Mouse (Mus musculus) MEL (cell line): ENCODE data around the gene Wdr4. TPM values are rescaled to one million over a fixed set of nuclear protein-coding genes. Genes with fewer than 3 reads are reported as not detected.

Source experiments
- DNase-seq: peaks from one replicate; pipeline ENCODE4 v3.0.0; 2011; ENCODE audit warnings: low read depth, low spot score
- H3K27ac ChIP-seq: 2 replicates; pipeline ENCODE4 v1.5.1; 2012; ENCODE audit warnings: low read depth, mild to moderate bottlenecking, control low read depth, low read length, moderate library complexity; ENCODE audit not compliant: control insufficient read depth
- H3K27me3 ChIP-seq, 2 experiments: fragments of 150-350 bp in 1 of 2; sonication (generic) in 1 of 2; 2 replicates each; pipeline ENCODE4 v1.6.1; 2012; ENCODE audit warnings: low read length in 2 of 2, mild to moderate bottlenecking in 2 of 2, improper control_type of control experiment in 1 of 2, moderate library complexity in 1 of 2; ENCODE audit not compliant: insufficient read depth in 2 of 2, control insufficient read depth in 1 of 2
- H3K36me3 ChIP-seq, 2 experiments: 2 replicates each; pipeline ENCODE4 v1.6.1; 2012 to 2014; ENCODE audit warnings: low read length in 2 of 2, improper control_type of control experiment in 1 of 2, inconsistent platforms in 1 of 2, mild to moderate bottlenecking in 1 of 2; ENCODE audit not compliant: insufficient read depth in 2 of 2, control insufficient read depth in 1 of 2
- H3K4me1 ChIP-seq, 2 experiments: fragments of 150-350 bp in 1 of 2; sonication (generic) in 1 of 2; 2 replicates each; pipeline ENCODE4 v1.6.1; 2012; ENCODE audit warnings: low read length in 2 of 2, improper control_type of control experiment in 1 of 2, mild to moderate bottlenecking in 1 of 2; ENCODE audit not compliant: insufficient read depth in 2 of 2, control insufficient read depth in 1 of 2
- H3K4me3 ChIP-seq, 2 experiments: fragments of 150-350 bp in 1 of 2; sonication (generic) in 1 of 2; 2 replicates each; pipeline ENCODE4 v1.5.1; 2012; ENCODE audit warnings: low read depth in 2 of 2, low read length in 2 of 2, mild to moderate bottlenecking in 2 of 2, moderate library complexity in 2 of 2, control low read depth in 1 of 2, improper control_type of control experiment in 1 of 2; ENCODE audit not compliant: control insufficient read depth in 1 of 2, insufficient read depth in 1 of 2
- H3K79me2 ChIP-seq: 2 replicates; pipeline ENCODE4 v1.6.1; 2012; ENCODE audit warnings: mild to moderate bottlenecking, low read length, moderate library complexity; ENCODE audit not compliant: control insufficient read depth, poor library complexity, insufficient read depth
- H3K9ac ChIP-seq: 2 replicates; pipeline ENCODE4 v1.6.1; 2012; ENCODE audit warnings: low read depth, mild to moderate bottlenecking, control low read depth, low read length, moderate library complexity; ENCODE audit not compliant: control insufficient read depth, poor library complexity, severe bottlenecking
- H3K9me3 ChIP-seq: fragments of 150-350 bp; sonication (generic); replicated peaks from 2 replicates; pipeline ENCODE4 v1.6.1; 2012; ENCODE audit warnings: mild to moderate bottlenecking, low read length, improper control_type of control experiment, moderate library complexity; ENCODE audit not compliant: insufficient read depth
- CHD1 ChIP-seq: IDR thresholded peaks from 2 replicates; pipeline ENCODE4 v1.6.1; 2012; ENCODE audit warnings: low read depth, mild to moderate bottlenecking, inconsistent platforms, low read length, improper control_type of control experiment
- CHD2 ChIP-seq: IDR thresholded peaks from 2 replicates; pipeline ENCODE4 v1.6.1; 2011; ENCODE audit warnings: low read length, improper control_type of control experiment
- CTCF ChIP-seq, 3 experiments: IDR thresholded peaks in 2 of 3; conservative IDR thresholded peaks in 1 of 3; 2 replicates each; pipeline ENCODE4 v1.5.1; 2011 to 2012; ENCODE audit warnings: low read length in 3 of 3, low read depth in 2 of 3, mild to moderate bottlenecking in 2 of 3, improper control_type of control experiment in 1 of 3, inconsistent platforms in 1 of 3, mixed read lengths in 1 of 3, moderate library complexity in 1 of 3; ENCODE audit not compliant: control insufficient read depth in 1 of 3, insufficient read depth in 1 of 3, poor library complexity in 1 of 3, severe bottlenecking in 1 of 3
- E2F4 ChIP-seq: IDR thresholded peaks from 2 replicates; pipeline ENCODE4 v1.6.1; 2011; ENCODE audit warnings: low read depth, low read length, improper control_type of control experiment, borderline replicate concordance
- GABPA ChIP-seq: IDR thresholded peaks from 2 replicates; pipeline ENCODE4 v1.6.1; 2012; ENCODE audit warnings: low read depth, mild to moderate bottlenecking, inconsistent platforms, low read length, improper control_type of control experiment, moderate library complexity
- GATA1 ChIP-seq: IDR thresholded peaks from 2 replicates; pipeline ENCODE4 v1.6.1; 2011; ENCODE audit warnings: low read depth, low read length, improper control_type of control experiment
- JUND ChIP-seq: IDR thresholded peaks from 2 replicates; pipeline ENCODE4 v1.6.1; 2011; ENCODE audit warnings: low read depth, mild to moderate bottlenecking, improper control_type of control experiment, low read length
- KAT2A ChIP-seq: conservative IDR thresholded peaks from 2 replicates; pipeline ENCODE4 v1.6.1; 2012; ENCODE audit warnings: low read depth, low read length, improper control_type of control experiment, inconsistent platforms
- MEF2A ChIP-seq: IDR thresholded peaks from 2 replicates; pipeline ENCODE4 v1.6.1; 2014; ENCODE audit warnings: low read depth, mild to moderate bottlenecking, inconsistent platforms, low read length, improper control_type of control experiment; ENCODE audit not compliant: poor library complexity, insufficient replicate concordance, severe bottlenecking; ENCODE audit errors: extremely low read depth
- MXI1 ChIP-seq: IDR thresholded peaks from 2 replicates; pipeline ENCODE4 v1.6.1; 2011; ENCODE audit warnings: mild to moderate bottlenecking, low read depth, low read length, improper control_type of control experiment
- MYB ChIP-seq: IDR thresholded peaks from 2 replicates; pipeline ENCODE4 v1.6.1; 2011; ENCODE audit warnings: mild to moderate bottlenecking, low read depth, low read length, improper control_type of control experiment
- MYC ChIP-seq: IDR thresholded peaks from 2 replicates; pipeline ENCODE4 v1.6.1; 2011; ENCODE audit warnings: low read depth, mild to moderate bottlenecking, low read length, improper control_type of control experiment, moderate library complexity
- POLR2AphosphoS2 ChIP-seq: IDR thresholded peaks from 2 replicates; pipeline ENCODE4 v1.6.1; 2011; ENCODE audit warnings: low read length, improper control_type of control experiment
- POLR2AphosphoS5 ChIP-seq: IDR thresholded peaks from 2 replicates; pipeline ENCODE4 v1.6.1; 2012; ENCODE audit warnings: low read depth, borderline replicate concordance, mild to moderate bottlenecking, inconsistent platforms, low read length, moderate library complexity, mixed read lengths
- SIN3A ChIP-seq: IDR thresholded peaks from 2 replicates; pipeline ENCODE4 v1.6.1; 2012; ENCODE audit warnings: low read length, improper control_type of control experiment, inconsistent platforms
- TAL1 ChIP-seq: IDR thresholded peaks from 2 replicates; pipeline ENCODE4 v1.6.1; 2012; ENCODE audit warnings: mild to moderate bottlenecking, inconsistent platforms, low read length, moderate library complexity, mixed read lengths
- TCF12 ChIP-seq: IDR thresholded peaks from 2 replicates; pipeline ENCODE4 v1.6.1; 2014; ENCODE audit warnings: low read depth, mild to moderate bottlenecking, inconsistent platforms, low read length, improper control_type of control experiment, moderate library complexity
- USF1 ChIP-seq: IDR thresholded peaks from 2 replicates; pipeline ENCODE4 v1.6.1; 2014; ENCODE audit warnings: low read depth, mild to moderate bottlenecking, inconsistent platforms, low read length, improper control_type of control experiment, moderate library complexity
- USF2 ChIP-seq, 2 experiments: IDR thresholded peaks; 2 replicates each; pipeline ENCODE4 v1.6.1; 2011 to 2012; ENCODE audit warnings: improper control_type of control experiment in 2 of 2, low read length in 2 of 2, borderline replicate concordance in 1 of 2, inconsistent platforms in 1 of 2, low read depth in 1 of 2, mild to moderate bottlenecking in 1 of 2; ENCODE audit not compliant: insufficient read depth in 1 of 2
- ZC3H11A ChIP-seq: IDR thresholded peaks from 2 replicates; pipeline ENCODE4 v1.6.1; 2012; ENCODE audit warnings: low read depth, mild to moderate bottlenecking, inconsistent platforms, low read length, improper control_type of control experiment
- ZMIZ1 ChIP-seq: IDR thresholded peaks from 2 replicates; pipeline ENCODE4 v1.6.1; 2012; ENCODE audit warnings: low read depth, mild to moderate bottlenecking, inconsistent platforms, low read length, improper control_type of control experiment, moderate library complexity
- ZNF384 ChIP-seq: IDR thresholded peaks from 2 replicates; pipeline ENCODE4 v1.6.1; 2012; ENCODE audit warnings: low read depth, mild to moderate bottlenecking, inconsistent platforms, low read length, improper control_type of control experiment
- polyA plus RNA-seq, 2 experiments: library from polyadenylated mRNA; stranded (reverse) in 1 of 2; unstranded in 1 of 2; fragments of >175 nt in 1 of 2; fragments of >200 nt in 1 of 2; gene quantifications; 2 replicates each; pipeline versions ENCODE4 v1.2.1 to v1.2.4; 2012; ENCODE audit warnings: low replicate concordance in 2 of 2, low read depth in 1 of 2; ENCODE audit not compliant: insufficient read length in 2 of 2, insufficient read depth in 1 of 2, missing spikeins in 1 of 2
- total RNA-seq: library from RNA; depleted of rRNA; stranded (reverse); fragments of 300-350 nt; gene quantifications from 2 replicates; pipeline ENCODE4 v1.2.3, GENCODE M21; 2012; rRNA removed

The Wdr4 gene
- total and polyA plus RNA-seq, 3 experiments = 109 to 118 TPM; not detected in 1

- no peaks in the 10 kb centered on the region for H3K79me2 ChIP-seq
- H3K27me3 ChIP-seq = peaks cover 2 to 5% of the 10 kb centered on the region in 2 experiments; a peak in 3 of 4 replicates
- H3K4me1 ChIP-seq = no peaks in the 10 kb centered on the region
- TF ChIP-seq POLR2AphosphoS2 (no peak), MYB (no peak), ZMIZ1 (no peak), GABPA (no peak), CHD1 (no peak), KAT2A (no peak), TCF12 (no peak), GATA1 (no peak), JUND (no peak), MXI1 (no peak), ZC3H11A (no peak), ZNF384 (no peak), USF2 (IDR thresholded peaks at IDR 0.05; ENCODE audit: borderline replicate concordance in 1 of 2, insufficient read depth in 1 of 2, low read depth in 1 of 2, low read length in 2 of 2) (no peak), TAL1 (no peak), USF1 (no peak), E2F4 (no peak)
- no peaks in the 10 kb centered on the region for H3K9me3 ChIP-seq
- no peaks in the 10 kb centered on the region for H3K36me3 ChIP-seq
- H3K27ac ChIP-seq = no peak overlapping the region
- no peak for DNase-seq
- H3K9ac ChIP-seq = no peak overlapping the region
- no peak overlapping the region for H3K4me3 ChIP-seq
Measured at GRCm38 (mm10) chr17:31447766-31448165, 72.0 kb downstream of the Wdr4 start.

- TF ChIP-seq MEF2A = no peak
- TF ChIP-seq CHD2 = no peak
- TF ChIP-seq SIN3A = no peak
- no peak for TF ChIP-seq POLR2AphosphoS5
- TF ChIP-seq MYC = no peak
- TF ChIP-seq CTCF (IDR thresholded peaks at IDR 0.05 in 2 of 3, conservative IDR thresholded peaks at IDR 0.05 in 1 of 3; ENCODE audit: control insufficient read depth in 1 of 3, insufficient read depth in 1 of 3, low read depth in 2 of 3, low read length in 3 of 3, poor library complexity in 1 of 3, severe bottlenecking in 1 of 3) = no peak
- Histone ChIP-seq H3K27ac (no peak overlapping the region), H3K9me3 (no peaks in the 10 kb centered on the region), H3K79me2 (no peaks in the 10 kb centered on the region), H3K9ac (no peak overlapping the region), H3K36me3 (no peaks in the 10 kb centered on the region), H3K27me3 (peaks cover 0 to 3% of the 10 kb centered on the region in 2 experiments; a peak in 2 of 4 replicates), H3K4me1 (no peaks in the 10 kb centered on the region), H3K4me3 (no peak overlapping the region)
- no peak for DNase-seq
Measured at GRCm38 (mm10) chr17:31445061-31445731, 74.6 kb downstream of the Wdr4 start.

Other genes with a start within 250 kb of the Wdr4 start
- 1.3 and 2.0 TPM in 2 replicates for gene Rsph1, start 242.6 kb downstream of the Wdr4 start, total RNA-seq
- gene Rsph1, start 242.6 kb downstream of the Wdr4 start, polyA plus RNA-seq = 1 to 10 TPM in 1 of 2 experiments, not detected in 1; 3.6 TPM
- 10.3 and 15.0 TPM in 2 replicates for gene Slc37a1, start 233.2 kb downstream of the Wdr4 start, total RNA-seq
- gene Slc37a1, start 233.2 kb downstream of the Wdr4 start, polyA plus RNA-seq = 10 to 100 TPM in 1 of 2 experiments, not detected in 1; 14.2 TPM
- 0.20 TPM in 1 of 2 replicates, not detected in the other for gene Pde9a, start 133.8 kb downstream of the Wdr4 start, total RNA-seq
- under 1 TPM in 1 of 2 experiments, not detected in 1; 0.56 TPM for gene Pde9a, start 133.8 kb downstream of the Wdr4 start, polyA plus RNA-seq
- 189 and 198 TPM in 2 replicates for gene Ndufv3, start 135 bp upstream of the Wdr4 start, total RNA-seq
- gene Ndufv3, start 135 bp upstream of the Wdr4 start, polyA plus RNA-seq = 1,000 to 10,000 TPM in 1 of 2 experiments, 100 to 1,000 TPM in 1; 158 to 1,046 TPM
- 13.2 and 16.1 TPM in 2 replicates for gene Pknox1, start 44.8 kb upstream of the Wdr4 start, total RNA-seq
- gene Pknox1, start 44.8 kb upstream of the Wdr4 start, polyA plus RNA-seq = 10 to 100 TPM; 13.6 to 34.1 TPM
- gene Cbs, start 117.3 kb upstream of the Wdr4 start, total RNA-seq = 11.2 and 13.7 TPM in 2 replicates
- gene Cbs, start 117.3 kb upstream of the Wdr4 start, polyA plus RNA-seq = 10 to 100 TPM in 1 of 2 experiments, not detected in 1; 16.8 TPM
- 211 and 214 TPM in 2 replicates for gene U2af1, start 138.9 kb upstream of the Wdr4 start, total RNA-seq
- 100 to 1,000 TPM; 498 to 928 TPM for gene U2af1, start 138.9 kb upstream of the Wdr4 start, polyA plus RNA-seq
- gene Cryaa, start 157.8 kb upstream of the Wdr4 start, total RNA-seq = not detected in 2 replicates
- gene Cryaa, start 157.8 kb upstream of the Wdr4 start, polyA plus RNA-seq = not detected